ENCODE assay signal across 12 mouse cellular contexts in genomic region chr7:89215714-89216113, GRCm38 (mm10).
DNase-seq lines count a peak whose midpoint lies in the region; ATAC-seq and TF ChIP-seq lines count a peak whose summit lies in the region.
"Had no signal": no experiment of that assay in that cellular context is flagged by ENCODE, and none has a peak within 500 bp of the region (broad histone marks: within the 10 kb centered on the region; RNA-seq: fewer than 3 reads in every experiment).

No protein-coding gene starts in this region.

- no peak for TF ChIP-seq CTCF in kidney, postnatal 0 days (IDR thresholded peaks at IDR 0.05; ENCODE audit: low read depth)

- H3K27me3 ChIP-seq in forebrain, embryonic 10.5 days (ENCODE audit: poor library complexity, severe bottlenecking) = no peaks in the 10 kb centered on the region
- no peaks in the 10 kb centered on the region for H3K27me3 ChIP-seq in forebrain, embryonic 13.5 days
- H3K27me3 ChIP-seq in kidney, postnatal 0 days (ENCODE audit: insufficient read depth, low read length) = no peaks in the 10 kb centered on the region
- no peaks in the 10 kb centered on the region for H3K27me3 ChIP-seq in liver, embryonic 16.5 days (ENCODE audit: control insufficient read depth, insufficient read depth, low read depth, low read length)

- DNase-seq in forebrain, embryonic 10.5 days (ENCODE audit: extremely low spot score, low spot score) = no peak
- no peak for DNase-seq in kidney, postnatal 0 days (ENCODE audit: low spot score)
- DNase-seq in kidney, postnatal 4 days = no peak
- DNase-seq in A20 (ENCODE audit: low read depth, low spot score) = peak; percentile 73
- DNase-seq in ovary, postnatal 14 days (ENCODE audit: low spot score) = no peak
- DNase-seq in layer of hippocampus, adult 9-10 months (ENCODE audit: low spot score) = no peak
- DNase-seq: adrenal gland, postnatal 14 days; cerebellum, postnatal 10 days; kidney, adult 18-20 months; lung, postnatal 14 days had no signal

- WGBS in forebrain, embryonic 10.5 days = 57% methylated on average over 7 of the region's 7 CpGs
- WGBS in forebrain, embryonic 13.5 days = 61% methylated on average over 7 of the region's 7 CpGs
- 30% methylated on average over 7 of the region's 7 CpGs for WGBS in kidney, postnatal 0 days
- 27% methylated on average over 7 of the region's 7 CpGs for WGBS in liver, embryonic 16.5 days (ENCODE audit: insufficient replicate concordance)

- 0 out of 2 replicates have a peak overlapping the region, but pooled peaks have one; percentile 30 for H3K27ac ChIP-seq in forebrain, embryonic 10.5 days
- H3K27ac ChIP-seq in forebrain, embryonic 13.5 days = no peak overlapping the region
- 0 out of 2 replicates have a peak overlapping the region, but pooled peaks have one; percentile 10 for H3K27ac ChIP-seq in kidney, postnatal 0 days
- H3K27ac ChIP-seq in liver, embryonic 16.5 days (ENCODE audit: low read length) = peak overlapping the region; percentile 22

- ATAC-seq in forebrain, embryonic 13.5 days = no peak
- ATAC-seq in kidney, postnatal 0 days (replicated peaks; ENCODE audit: low FRiP score, low read depth) = no peak
- 0 out of 2 replicates have a peak, but pooled peaks have one; percentile 30 for ATAC-seq in liver, embryonic 16.5 days (ENCODE audit: low read depth)

- H3K4me1 ChIP-seq in forebrain, embryonic 10.5 days = peaks cover 29% of the 10 kb centered on the region
- peaks cover 9% of the 10 kb centered on the region for H3K4me1 ChIP-seq in forebrain, embryonic 13.5 days
- peaks cover 8% of the 10 kb centered on the region; the same call in 1 of the 2 replicates for H3K4me1 ChIP-seq in kidney, postnatal 0 days (replicated peaks; ENCODE audit: insufficient read depth, low read length)
- H3K4me1 ChIP-seq in liver, embryonic 16.5 days (ENCODE audit: control insufficient read depth, low read depth, low read length) = peaks cover 4% of the 10 kb centered on the region; the same call in 1 of the 2 replicates

- H3K36me3 ChIP-seq in forebrain, embryonic 10.5 days (replicated peaks) = no peaks in the 10 kb centered on the region
- H3K36me3 ChIP-seq in forebrain, embryonic 13.5 days (ENCODE audit: poor library complexity, severe bottlenecking) = no peaks in the 10 kb centered on the region
- no peaks in the 10 kb centered on the region for H3K36me3 ChIP-seq in kidney, postnatal 0 days (ENCODE audit: insufficient read depth, low read length)
- no peaks in the 10 kb centered on the region for H3K36me3 ChIP-seq in liver, embryonic 16.5 days (ENCODE audit: control insufficient read depth, insufficient read depth)

- no peak overlapping the region for H3K4me2 ChIP-seq in forebrain, embryonic 13.5 days
- H3K4me2 ChIP-seq in kidney, postnatal 0 days (ENCODE audit: low read length) = no peak overlapping the region
- no peak overlapping the region; the same call in 1 of the 2 replicates for H3K4me2 ChIP-seq in liver, embryonic 16.5 days (ENCODE audit: low read depth, low read length)

- no peak overlapping the region for H3K9ac ChIP-seq in forebrain, embryonic 13.5 days
- no peak overlapping the region for H3K9ac ChIP-seq in kidney, postnatal 0 days (ENCODE audit: low read depth, low read length)
- no peak overlapping the region for H3K9ac ChIP-seq in liver, embryonic 16.5 days (ENCODE audit: low read depth, low read length)

- no peaks in the 10 kb centered on the region for H3K9me3 ChIP-seq in forebrain, embryonic 10.5 days
- H3K9me3 ChIP-seq in forebrain, embryonic 13.5 days (replicated peaks) = no peaks in the 10 kb centered on the region
- H3K9me3 ChIP-seq in kidney, postnatal 0 days (replicated peaks; ENCODE audit: low read length) = no peaks in the 10 kb centered on the region
- H3K9me3 ChIP-seq in liver, embryonic 16.5 days (replicated peaks; ENCODE audit: control insufficient read depth, low read length) = no peaks in the 10 kb centered on the region

- no peak overlapping the region for H3K4me3 ChIP-seq in forebrain, embryonic 10.5 days
- H3K4me3 ChIP-seq in forebrain, embryonic 13.5 days = no peak overlapping the region
- H3K4me3 ChIP-seq in kidney, postnatal 0 days (replicated peaks; ENCODE audit: low read depth, low read length) = no peak overlapping the region
- H3K4me3 ChIP-seq in liver, embryonic 16.5 days (ENCODE audit: low read depth, low read length) = no peak overlapping the region
